Mouse (Mus musculus): ENCODE results near the gene Wdr45. TPM values are rescaled to one million over a fixed set of nuclear protein-coding genes. Genes with fewer than 3 reads are reported as not detected.

Wdr45 gene
- polyA plus RNA-seq, 1 experiment from 2014 or later = 29.0 TPM

GRCm38 (mm10) chrX:7772766-7773165 is 58.6 kb downstream of the Wdr45 start:
- Histone ChIP-seq H3K27me3 (no peaks in the 10 kb centered on the region), H3K4me3 (no peak overlapping the region), H3K9ac (no peak overlapping the region), H3K9me3 (replicated peaks) (no peaks in the 10 kb centered on the region; the same call in 1 of the 2 replicates), H3K27ac (no peak overlapping the region), H3K4me2 (no peak overlapping the region), H3K36me3 (ENCODE audit: poor library complexity, severe bottlenecking) (peaks cover 41% of the 10 kb centered on the region; the same call in 1 of the 2 replicates), H3K4me1 (no peaks in the 10 kb centered on the region)
- 54% methylated on average over 2 of the region's 2 CpGs for WGBS
- ATAC-seq = no peak

GRCm38 (mm10) chrX:7775501-7776205 is 61.5 kb downstream of the Wdr45 start:
- Histone ChIP-seq H3K9ac (no peak overlapping the region), H3K27ac (no peak overlapping the region), H3K27me3 (no peaks in the 10 kb centered on the region), H3K4me1 (no peaks in the 10 kb centered on the region), H3K36me3 (ENCODE audit: poor library complexity, severe bottlenecking) (peaks cover 22% of the 10 kb centered on the region; the same call in 1 of the 2 replicates), H3K4me3 (no peak overlapping the region), H3K4me2 (no peak overlapping the region), H3K9me3 (replicated peaks) (no peaks in the 10 kb centered on the region; the same call in 1 of the 2 replicates)
- WGBS = 75% methylated on average over 9 of the region's 9 CpGs
- no peak for ATAC-seq

- peak; percentile 59 for ATAC-seq
Measured at GRCm38 (mm10) chrX:7776329-7777082, 62.4 kb downstream of the Wdr45 start.

More at GRCm38 (mm10) chrX:7776329-7777082, 62.4 kb downstream of the Wdr45 start:
- Histone ChIP-seq H3K27me3 (no peaks in the 10 kb centered on the region), H3K9ac (no peak overlapping the region), H3K36me3 (ENCODE audit: poor library complexity, severe bottlenecking) (peaks cover 16% of the 10 kb centered on the region; the same call in 1 of the 2 replicates), H3K27ac (no peak overlapping the region), H3K9me3 (replicated peaks) (no peaks in the 10 kb centered on the region), H3K4me3 (no peak overlapping the region), H3K4me2 (no peak overlapping the region), H3K4me1 (no peaks in the 10 kb centered on the region)
- WGBS = 48% methylated on average over 8 of the region's 8 CpGs

Other genes with a start within 250 kb of the Wdr45 start
- gene Foxp3, start 140.7 kb upstream of the Wdr45 start, polyA plus RNA-seq (2015; fragmentation: Nextera tagmentation; extraction: Ambion mirVana) = 0.08 TPM in 1 of 2 replicates, not detected in the other
- 3.0 and 3.6 TPM in 2 replicates for gene Ppp1r3f, start 140.1 kb upstream of the Wdr45 start, polyA plus RNA-seq (2015; fragmentation: Nextera tagmentation; extraction: Ambion mirVana)
- gene Ccdc22, start 108.8 kb upstream of the Wdr45 start, polyA plus RNA-seq (2015; fragmentation: Nextera tagmentation; extraction: Ambion mirVana) = 36.8 and 38.5 TPM in 2 replicates
- gene Cacna1f, start 107.2 kb upstream of the Wdr45 start, polyA plus RNA-seq (2015; fragmentation: Nextera tagmentation; extraction: Ambion mirVana) = 0.03 TPM in 2 replicates
- gene Syp, start 75.9 kb upstream of the Wdr45 start, polyA plus RNA-seq (2015; fragmentation: Nextera tagmentation; extraction: Ambion mirVana) = 62.0 and 66.7 TPM in 2 replicates
- gene Prickle3, start 57.1 kb upstream of the Wdr45 start, polyA plus RNA-seq (2015; fragmentation: Nextera tagmentation; extraction: Ambion mirVana) = 1.3 and 2.3 TPM in 2 replicates
- gene Plp2, start 42.9 kb upstream of the Wdr45 start, polyA plus RNA-seq (2015; fragmentation: Nextera tagmentation; extraction: Ambion mirVana) = 45.7 and 50.5 TPM in 2 replicates
- 0.06 and 0.09 TPM in 2 replicates for gene Magix, start 33.1 kb upstream of the Wdr45 start, polyA plus RNA-seq (2015; fragmentation: Nextera tagmentation; extraction: Ambion mirVana)
- gene Gpkow, start 17.2 kb upstream of the Wdr45 start, polyA plus RNA-seq (2015; fragmentation: Nextera tagmentation; extraction: Ambion mirVana) = 44.1 and 47.7 TPM in 2 replicates
- gene Gm45208, start 7.9 kb downstream of the Wdr45 start, polyA plus RNA-seq (2015; fragmentation: Nextera tagmentation; extraction: Ambion mirVana) = 0.53 and 0.67 TPM in 2 replicates
- 91.9 and 93.3 TPM in 2 replicates for gene Praf2, start 14.1 kb downstream of the Wdr45 start, polyA plus RNA-seq (2015; fragmentation: Nextera tagmentation; extraction: Ambion mirVana)
- 30.4 and 33.8 TPM in 2 replicates for gene Ccdc120, start 36.6 kb downstream of the Wdr45 start, polyA plus RNA-seq (2015; fragmentation: Nextera tagmentation; extraction: Ambion mirVana)
- 20.0 and 23.8 TPM in 2 replicates for gene Tfe3, start 48.2 kb downstream of the Wdr45 start, polyA plus RNA-seq (2015; fragmentation: Nextera tagmentation; extraction: Ambion mirVana)
- gene Gripap1, start 75.4 kb downstream of the Wdr45 start, polyA plus RNA-seq (2015; fragmentation: Nextera tagmentation; extraction: Ambion mirVana) = 71.6 and 82.6 TPM in 2 replicates
- gene Kcnd1, start 108.0 kb downstream of the Wdr45 start, polyA plus RNA-seq (2015; fragmentation: Nextera tagmentation; extraction: Ambion mirVana) = 1.1 and 1.4 TPM in 2 replicates
- 43.9 and 44.9 TPM in 2 replicates for gene Otud5, start 127.0 kb downstream of the Wdr45 start, polyA plus RNA-seq (2015; fragmentation: Nextera tagmentation; extraction: Ambion mirVana)
- gene Pim2, start 163.9 kb downstream of the Wdr45 start, polyA plus RNA-seq (2015; fragmentation: Nextera tagmentation; extraction: Ambion mirVana) = 13.0 and 13.3 TPM in 2 replicates
- 29.7 and 36.6 TPM in 2 replicates for gene Slc35a2, start 169.7 kb downstream of the Wdr45 start, polyA plus RNA-seq (2015; fragmentation: Nextera tagmentation; extraction: Ambion mirVana)
- gene Pqbp1, start 184.9 kb downstream of the Wdr45 start, polyA plus RNA-seq (2015; fragmentation: Nextera tagmentation; extraction: Ambion mirVana) = 202 and 206 TPM in 2 replicates
- gene Timm17b, start 185.0 kb downstream of the Wdr45 start, polyA plus RNA-seq (2015; fragmentation: Nextera tagmentation; extraction: Ambion mirVana) = 168 and 193 TPM in 2 replicates
- gene Gm10491, start 193.5 kb downstream of the Wdr45 start, polyA plus RNA-seq (2015; fragmentation: Nextera tagmentation; extraction: Ambion mirVana) = not detected in 2 replicates
- not detected in 2 replicates for gene Gm10490, start 195.2 kb downstream of the Wdr45 start, polyA plus RNA-seq (2015; fragmentation: Nextera tagmentation; extraction: Ambion mirVana)
- 82.1 and 83.8 TPM in 2 replicates for gene Pcsk1n, start 205.5 kb downstream of the Wdr45 start, polyA plus RNA-seq (2015; fragmentation: Nextera tagmentation; extraction: Ambion mirVana)
- gene Eras, start 214.3 kb downstream of the Wdr45 start, polyA plus RNA-seq (2015; fragmentation: Nextera tagmentation; extraction: Ambion mirVana) = not detected in 2 replicates
- gene Hdac6, start 233.6 kb downstream of the Wdr45 start, polyA plus RNA-seq (2015; fragmentation: Nextera tagmentation; extraction: Ambion mirVana) = 53.5 and 64.8 TPM in 2 replicates

All from forebrain, embryonic 13.5 days (tissue).